Mouse (Mus musculus): ENCODE measurements around the gene Foxn2. TPM values are rescaled to one million over a fixed set of nuclear protein-coding genes. Genes with fewer than 3 reads are reported as not detected.

Gene Foxn2
- 5.1 and 7.9 TPM in 2 replicates for polyA plus RNA-seq (2012; rRNA removed; ENCODE audit: low replicate concordance)

DNA sequence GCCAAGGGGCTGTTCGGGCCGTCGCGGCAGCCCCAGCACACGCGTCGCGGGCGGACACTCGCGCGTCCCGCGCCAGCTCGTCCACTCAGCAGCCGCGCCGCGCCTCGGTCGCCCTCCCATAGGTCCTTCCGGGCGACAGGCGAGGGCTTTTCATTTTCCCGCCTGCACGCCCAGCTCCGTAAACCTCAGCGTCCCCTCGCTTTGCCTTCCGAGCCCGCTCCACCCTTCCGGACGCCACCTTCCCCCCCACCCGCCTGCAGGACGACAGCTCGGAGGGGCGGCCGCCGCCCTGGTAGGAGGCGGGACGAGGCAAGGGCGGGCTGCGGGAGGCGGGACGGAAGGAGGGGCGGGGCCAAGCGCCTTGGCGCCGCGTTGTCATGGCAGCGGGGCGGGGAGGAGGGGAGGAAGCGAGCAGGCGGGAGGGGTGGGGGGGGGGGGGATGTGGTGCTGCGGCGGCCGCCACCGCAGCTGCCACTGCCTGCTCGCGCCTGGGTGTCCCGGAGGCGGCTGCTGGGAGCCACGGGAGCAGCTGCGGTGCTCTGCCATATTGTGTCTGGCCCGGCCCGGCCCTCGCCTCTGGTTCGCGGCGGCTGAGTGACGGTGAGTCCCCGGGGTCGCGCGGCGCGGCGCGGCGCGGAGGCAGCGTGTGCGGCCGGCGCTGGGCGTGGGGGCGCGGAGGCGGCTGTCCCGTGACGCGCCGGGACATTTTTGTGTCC lies at the start of gene Foxn2:
Foxn2 (plus strand) TSS at position 427 of the 716 bp plus-strand sequence.

DNA sequence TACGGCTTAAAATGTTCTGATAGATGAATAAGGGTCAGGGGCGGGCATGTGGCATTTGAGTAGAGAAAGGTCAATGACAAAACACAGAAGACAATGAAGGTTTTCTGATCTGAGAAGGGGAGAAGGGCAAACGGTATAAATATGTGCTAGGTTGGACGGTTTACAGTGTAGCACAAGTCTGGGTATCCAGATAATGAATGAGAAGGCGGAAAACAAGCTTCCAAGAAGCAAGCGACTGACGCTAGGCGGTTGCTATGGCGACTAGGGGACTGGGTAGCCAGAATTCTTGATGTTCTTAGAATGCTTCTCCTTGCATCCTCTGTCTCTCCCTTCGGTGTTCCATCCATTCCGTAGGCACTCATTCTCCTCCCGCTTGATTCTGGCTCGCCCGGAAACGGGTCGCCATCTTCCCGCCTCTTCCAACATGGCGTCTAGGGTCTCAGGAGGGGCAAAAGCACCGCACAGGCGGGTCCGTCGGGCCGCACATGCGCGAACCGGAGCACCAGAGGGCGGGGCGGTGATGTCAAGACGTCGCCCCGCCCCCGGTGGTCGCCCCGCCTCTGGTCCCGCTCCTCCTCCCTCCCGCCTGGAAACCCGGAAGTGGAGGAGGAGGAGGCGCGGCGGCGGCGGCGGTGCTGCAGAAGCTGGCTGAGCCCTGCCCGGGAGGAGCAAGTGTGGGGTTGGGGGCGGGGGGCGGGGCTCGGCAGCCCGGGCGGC lies 89.2 kb downstream of the Foxn2 start, which contains the start of gene Ppp1r21:
Ppp1r21 (plus strand) TSS at position 600 of the 717 bp plus-strand sequence.

Other genes with a start within 250 kb of the Foxn2 start
- gene Ppp1r21, start 89.4 kb downstream of the Foxn2 start, polyA plus RNA-seq (2012; rRNA removed; ENCODE audit: low replicate concordance): 23.3 and 32.2 TPM in 2 replicates
- gene Ston1, start 157.0 kb downstream of the Foxn2 start, polyA plus RNA-seq (2012; rRNA removed; ENCODE audit: low replicate concordance): 17.1 and 37.4 TPM in 2 replicates
- 0.31 TPM in 1 of 2 replicates, not detected in the other for gene Gtf2a1l, start 227.9 kb downstream of the Foxn2 start, polyA plus RNA-seq (2012; rRNA removed; ENCODE audit: low replicate concordance)